Mouse (Mus musculus): ENCODE measurements around the gene Siglecf.
"Not testable (repeated sequence)": the region's sequence is repeated elsewhere in the genome, so short reads cannot be mapped to it uniquely, and the experiment has no call there.

Siglecf gene

DNA sequence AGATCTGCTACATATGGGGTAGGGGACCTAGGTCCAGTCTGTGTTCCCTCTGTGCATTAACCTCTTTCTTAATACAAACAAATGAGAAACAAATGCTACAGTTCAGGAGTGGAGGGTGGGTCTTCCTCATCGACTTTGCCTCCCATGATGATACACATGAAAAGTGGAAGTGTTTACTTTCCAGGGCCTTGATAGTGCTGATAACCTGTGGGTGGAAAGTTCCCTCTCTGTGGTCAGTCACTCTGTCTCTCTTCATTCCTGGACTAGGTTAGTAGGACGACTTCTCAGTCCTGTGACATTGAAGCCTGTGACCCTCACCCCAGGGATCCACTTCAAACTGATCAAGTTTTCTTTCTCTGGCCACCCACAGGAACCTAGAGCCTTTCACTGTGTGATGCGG, at the start of gene Siglecf:
Siglecf (plus strand) TSS at position 188 of the 400 bp plus-strand sequence.
- DNase-seq (ENCODE audit: low spot score in 2 of 2) = no peak

DNA sequence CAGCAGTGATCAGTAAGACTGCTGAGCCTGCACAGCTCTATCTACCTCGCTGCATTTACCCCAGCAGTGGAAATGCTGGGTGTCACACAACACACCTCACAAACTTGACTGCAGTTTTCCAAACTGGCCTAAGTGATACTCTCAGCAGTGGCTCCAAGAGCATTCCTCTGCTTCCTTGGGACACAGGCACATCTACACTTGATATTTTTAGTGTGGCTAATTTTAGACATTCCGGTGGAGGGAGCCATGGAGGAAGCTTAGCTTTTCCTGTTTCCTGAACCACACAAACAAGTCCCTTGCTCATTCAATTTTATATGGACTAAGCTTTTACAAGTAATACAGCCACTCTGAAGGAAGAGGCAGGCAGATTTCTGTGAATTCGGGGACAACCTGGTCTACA, 45.9 kb upstream of the Siglecf start:
- DNase-seq (ENCODE audit: low spot score in 2 of 2) = no peak

DNA sequence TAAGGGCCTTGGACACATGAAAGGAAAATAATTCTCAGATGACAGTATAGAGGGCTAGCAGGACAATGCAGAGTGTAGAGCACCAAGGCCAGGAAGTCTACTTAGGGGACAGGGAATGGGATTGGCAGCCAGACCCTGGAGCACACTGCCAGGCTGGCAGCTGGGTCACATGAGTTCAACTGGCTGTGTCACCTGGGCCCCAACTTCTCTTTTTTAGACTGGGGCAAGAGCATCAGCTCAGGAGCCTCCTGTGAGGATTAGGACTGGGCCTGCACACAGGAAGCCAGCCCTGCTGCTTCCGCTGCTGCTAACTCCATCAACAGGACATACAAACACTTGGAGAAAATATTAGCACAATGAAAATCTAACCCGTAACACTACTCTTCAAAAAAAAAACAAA, 42.1 kb upstream of the Siglecf start:
- no peak for DNase-seq (ENCODE audit: low spot score in 2 of 2)

DNA sequence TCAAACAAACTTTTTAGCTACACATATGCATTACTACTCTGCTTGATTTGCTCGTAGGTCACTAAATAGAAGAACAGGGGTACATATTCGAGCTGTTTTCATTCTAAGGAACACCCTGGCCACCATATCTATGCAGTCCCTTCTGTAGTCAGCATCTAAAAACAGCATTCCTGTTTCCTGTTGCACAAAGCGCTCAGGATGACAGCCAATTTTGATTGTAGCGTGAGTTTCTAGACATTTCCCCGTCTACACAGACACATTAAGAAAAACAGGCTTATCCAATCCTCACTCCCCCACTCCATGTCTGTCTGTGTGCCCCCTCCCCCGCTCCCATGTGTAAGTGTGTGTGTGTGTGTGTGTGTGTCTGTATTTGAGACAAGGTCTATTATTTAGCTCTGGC, 39.5 kb upstream of the Siglecf start:
- DNase-seq (ENCODE audit: low spot score in 2 of 2) = no peak

DNA sequence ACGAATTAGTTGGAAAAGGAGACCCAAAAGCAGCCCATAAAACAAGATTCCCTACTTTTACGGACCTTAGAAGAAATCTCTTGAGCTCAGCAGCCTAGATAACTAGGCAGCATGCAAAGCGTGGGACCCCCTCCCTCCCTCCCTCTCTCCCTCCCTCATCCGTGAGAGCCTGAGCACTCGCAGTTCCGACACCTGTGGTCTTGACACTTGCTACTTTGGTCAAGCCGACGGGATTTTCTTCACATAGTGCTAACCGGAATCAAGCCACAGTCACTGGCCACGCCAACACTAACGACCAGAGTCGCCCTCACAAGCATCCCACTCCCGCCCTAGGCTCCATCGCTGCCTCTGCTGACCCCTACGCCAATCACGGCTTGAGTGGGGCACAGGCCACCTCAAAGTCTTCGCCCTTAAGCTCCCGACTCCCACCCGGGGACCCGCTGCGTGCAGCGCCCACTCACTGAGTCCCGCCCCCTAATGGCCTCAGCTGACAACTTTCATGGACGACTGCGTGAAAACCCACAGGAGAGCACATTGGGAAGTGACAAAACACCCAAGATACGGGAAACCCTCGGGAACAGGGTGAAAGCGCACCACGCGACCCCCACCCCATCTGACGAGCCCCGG, 38.6 kb upstream of the Siglecf start:
- DNase-seq (ENCODE audit: low spot score in 2 of 2) = no peak

DNA sequence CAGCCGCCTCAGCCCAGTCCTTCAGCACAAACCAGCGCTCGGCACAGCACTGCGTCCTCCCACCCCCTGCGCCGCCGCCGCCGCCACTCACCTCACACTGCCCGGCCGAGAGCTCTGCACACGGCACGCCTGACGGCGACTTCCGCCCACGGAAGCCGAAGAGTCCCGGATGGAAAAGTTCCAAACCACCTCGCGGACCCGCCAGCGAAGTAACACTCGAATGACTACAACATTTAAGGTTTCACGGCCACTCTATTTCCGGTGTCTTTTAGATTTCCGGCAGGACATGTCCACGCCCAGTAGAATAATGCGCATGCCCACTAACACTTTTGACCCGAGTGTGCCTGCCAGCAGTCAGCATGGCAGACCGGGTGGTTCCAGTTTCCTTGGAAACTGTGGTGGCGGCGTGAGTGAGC, 38.1 kb upstream of the Siglecf start, which contains the start of gene Zfp715:
Zfp715 (minus strand) TSS at position 282 of the 416 bp plus-strand sequence.
- DNase-seq (ENCODE audit: low spot score in 2 of 2) = peak; percentile 89 to 94

DNA sequence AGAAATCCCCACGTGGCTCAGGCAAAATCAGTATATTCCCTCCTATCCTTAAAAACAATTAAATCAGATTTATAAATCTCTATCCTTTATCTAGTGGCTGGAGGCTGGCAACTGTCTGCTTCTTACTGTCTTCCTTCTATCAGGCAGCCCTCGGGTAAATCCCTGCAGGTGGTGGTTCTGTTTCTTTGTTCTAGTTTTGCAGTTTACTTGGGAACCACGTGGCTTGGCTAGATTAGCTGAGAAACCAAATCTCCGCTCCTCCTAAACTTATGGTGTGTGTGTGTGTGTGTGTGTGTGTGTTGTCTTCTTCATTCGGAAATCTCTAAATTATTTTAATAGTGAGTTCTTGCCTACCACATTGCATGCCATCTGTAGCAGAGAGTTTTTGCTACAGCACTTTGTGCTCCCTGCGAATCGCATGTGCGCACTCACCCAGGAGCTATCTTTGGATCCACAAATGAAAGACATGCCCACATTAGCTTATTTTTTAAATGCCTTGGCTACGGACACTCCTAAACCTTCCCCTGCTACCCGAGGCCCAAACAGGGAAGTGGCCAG, 24.8 kb upstream of the Siglecf start:
- peak in 1 of 2 experiments; percentile 23 for DNase-seq (ENCODE audit: low spot score in 2 of 2)

DNA sequence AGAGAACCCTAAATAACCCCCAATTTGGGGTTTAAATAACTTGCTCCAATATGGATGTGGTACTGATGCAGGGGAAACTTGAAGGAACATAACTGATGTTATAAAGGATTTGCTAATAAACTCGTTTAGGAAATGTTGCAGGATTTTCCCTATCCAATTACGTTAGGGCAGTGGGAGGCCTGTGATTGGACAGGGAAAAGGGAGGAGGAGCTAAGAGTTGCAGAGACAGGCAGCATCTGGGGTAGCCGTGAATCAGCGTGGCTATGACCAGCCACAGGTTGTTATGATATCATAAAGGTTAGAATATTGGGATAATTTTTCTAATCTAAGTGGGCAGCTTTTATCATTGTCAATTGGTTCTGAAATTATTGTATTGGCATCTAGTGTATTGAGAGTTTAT, 23.0 kb upstream of the Siglecf start:
- DNase-seq (ENCODE audit: low spot score in 2 of 2) = no peak

DNA sequence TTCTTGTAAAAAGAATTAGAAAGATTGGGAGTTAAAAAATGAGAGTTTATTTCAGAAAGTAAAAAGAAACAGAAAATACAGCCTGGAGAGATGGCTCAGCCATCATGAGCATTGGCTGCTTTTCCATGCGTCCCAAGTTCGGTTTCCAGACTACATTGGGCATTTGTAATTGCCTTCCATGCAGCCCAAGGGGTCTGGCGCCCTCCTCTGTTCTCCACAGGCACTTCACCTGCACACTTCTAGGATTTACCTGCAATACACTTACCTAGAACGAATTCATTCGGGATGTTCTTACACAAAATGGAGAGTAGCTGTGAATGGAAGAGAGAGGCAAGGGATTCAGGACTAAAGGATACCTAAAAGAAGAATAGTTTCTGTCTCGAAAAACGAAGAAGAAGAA, 17.9 kb upstream of the Siglecf start:
- DNase-seq (ENCODE audit: low spot score in 2 of 2) = peak in 1 of 2 experiments; percentile 15

DNA sequence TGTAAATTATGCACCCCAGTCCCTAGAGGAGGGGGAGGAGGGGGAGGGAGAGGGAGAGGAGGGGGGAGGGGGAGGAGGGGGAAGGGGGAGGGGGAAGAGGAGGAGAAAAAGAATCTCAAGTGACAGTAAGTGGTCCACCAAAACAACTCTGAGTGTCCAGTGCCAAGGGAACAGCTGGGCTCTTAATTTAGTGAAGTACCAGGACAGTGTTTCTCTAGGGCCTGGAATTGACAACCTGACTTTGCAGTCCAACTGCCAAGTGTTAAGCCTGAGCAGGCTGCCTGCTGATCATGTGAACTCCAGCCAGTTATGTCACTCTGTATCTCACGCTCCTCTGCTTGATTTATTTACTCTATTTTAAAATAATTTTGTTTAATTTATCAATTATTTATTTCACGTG, 17.2 kb upstream of the Siglecf start:
- no peak for DNase-seq (ENCODE audit: low spot score in 2 of 2)

DNA sequence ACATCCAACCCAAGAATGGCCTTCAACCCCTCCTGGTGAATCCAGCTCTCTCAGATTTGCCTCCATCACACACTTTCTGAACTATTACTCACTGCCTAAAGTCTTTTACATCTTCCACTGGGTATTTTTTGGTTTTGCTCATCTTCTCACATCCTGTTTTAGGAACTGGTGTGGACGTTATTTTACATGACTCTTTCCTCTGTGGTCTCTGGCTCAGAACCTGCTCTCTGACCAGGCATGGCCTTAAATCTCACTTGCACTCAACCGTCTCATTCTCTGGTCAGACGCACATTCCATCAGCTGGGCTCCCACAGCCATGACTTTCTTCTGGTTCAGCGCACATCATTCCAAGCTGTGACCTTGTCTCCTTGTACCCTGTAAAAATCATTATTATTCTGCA, 10.4 kb upstream of the Siglecf start:
- no peak for DNase-seq (ENCODE audit: low spot score in 2 of 2)

DNA sequence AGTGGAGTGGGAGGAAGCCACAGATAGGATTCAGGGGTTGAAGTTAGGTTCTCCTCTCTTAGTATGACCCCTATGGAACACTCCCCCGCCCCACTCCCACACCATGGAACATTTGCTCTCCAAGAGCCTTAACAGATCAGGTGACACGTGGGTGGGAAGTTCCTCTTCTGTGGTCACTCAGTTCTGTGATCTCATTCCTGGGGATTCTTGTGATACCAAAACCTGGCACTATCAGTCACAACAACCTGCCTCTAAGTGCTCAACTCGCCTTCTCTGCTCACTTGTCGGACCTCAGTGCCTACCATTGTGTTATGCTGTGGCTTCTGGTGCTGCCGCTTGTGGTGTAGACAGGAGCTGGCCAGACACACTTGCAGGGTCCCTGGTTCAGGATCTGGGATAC, 8.0 kb upstream of the Siglecf start:
- no peak for DNase-seq (ENCODE audit: low spot score in 2 of 2)

DNA sequence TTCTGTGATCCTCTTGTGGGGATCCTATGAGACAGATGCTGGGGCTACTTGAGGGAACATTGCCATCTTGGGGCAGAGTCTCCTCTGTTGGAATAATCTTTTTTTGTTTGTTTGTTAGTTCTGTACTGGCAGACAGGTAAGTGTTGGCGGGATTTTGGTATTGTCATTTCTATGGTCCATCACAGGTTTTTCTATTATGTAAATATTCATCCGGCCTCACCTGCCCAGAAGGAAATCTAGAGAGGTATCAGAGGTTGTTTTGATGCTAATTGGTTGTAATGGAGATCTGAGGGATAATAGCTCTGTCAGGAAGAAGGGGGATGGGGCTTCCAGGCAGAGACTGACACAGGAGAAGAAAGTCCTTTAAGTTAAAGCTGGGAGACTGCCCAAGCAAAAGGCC, 7.1 kb upstream of the Siglecf start:
- DNase-seq (ENCODE audit: low spot score in 2 of 2) = no peak

DNA sequence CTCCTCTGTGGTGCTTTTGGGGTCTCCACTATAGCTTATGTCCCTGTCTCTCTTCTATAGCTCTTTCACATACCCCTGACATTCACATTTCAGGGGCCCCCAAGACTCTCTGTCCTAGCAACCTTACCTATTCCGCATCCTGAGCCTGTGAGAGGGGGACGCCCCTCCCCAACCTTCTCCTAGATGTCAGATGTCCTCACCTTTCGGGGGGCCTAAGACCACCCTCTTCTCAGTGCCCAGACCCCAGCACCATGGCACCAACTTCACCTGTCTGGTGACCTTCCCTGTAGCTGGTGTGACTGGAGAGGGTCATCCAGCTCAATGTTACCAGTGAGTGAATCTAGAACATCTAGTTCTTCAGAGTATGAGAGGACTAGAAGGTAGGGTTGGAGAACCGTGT, 6.7 kb upstream of the Siglecf start:
- DNase-seq (ENCODE audit: low spot score in 2 of 2) = no peak

DNA sequence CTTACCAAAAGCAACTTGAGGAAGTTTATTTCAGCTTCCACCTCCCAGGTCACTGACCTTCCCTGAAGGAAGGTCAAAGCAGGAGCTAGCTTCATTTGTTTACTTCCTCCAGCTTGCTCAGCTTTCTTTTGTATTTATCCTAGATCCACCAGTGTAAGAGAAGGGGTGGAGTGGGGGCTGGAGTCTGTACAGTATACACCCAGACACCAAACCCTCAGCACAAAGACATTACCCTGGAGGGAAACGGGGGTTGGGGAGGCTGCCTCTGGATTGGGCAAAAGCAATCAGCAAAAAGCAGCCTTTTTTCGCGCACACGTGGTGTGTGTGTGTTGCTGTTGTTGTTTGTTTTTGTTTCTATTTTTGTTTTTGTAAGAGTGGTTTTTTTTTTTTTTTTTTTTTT, 5.0 kb upstream of the Siglecf start:
- no peak for DNase-seq (ENCODE audit: low spot score in 2 of 2)

DNA sequence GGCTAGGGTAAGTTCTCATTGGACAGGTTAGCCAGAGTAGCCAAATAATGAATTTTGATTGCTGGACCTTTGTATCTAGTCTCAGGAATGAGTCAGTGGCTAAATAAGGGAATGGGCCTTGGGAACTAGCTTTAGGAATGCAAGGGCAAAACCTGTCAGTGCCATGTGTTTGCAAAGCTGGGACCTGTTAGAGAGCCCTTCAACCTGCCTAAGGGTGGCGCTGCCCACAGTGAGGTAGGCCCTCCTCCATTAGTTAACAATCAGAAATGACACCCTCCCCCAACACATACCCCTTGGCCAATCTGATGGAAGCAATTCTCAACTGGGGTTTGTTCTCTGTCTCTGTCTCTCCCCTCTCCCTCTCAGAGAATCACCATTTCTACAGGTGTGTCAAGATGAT, 4.6 kb upstream of the Siglecf start:
- no peak for DNase-seq (ENCODE audit: low spot score in 2 of 2)

DNA sequence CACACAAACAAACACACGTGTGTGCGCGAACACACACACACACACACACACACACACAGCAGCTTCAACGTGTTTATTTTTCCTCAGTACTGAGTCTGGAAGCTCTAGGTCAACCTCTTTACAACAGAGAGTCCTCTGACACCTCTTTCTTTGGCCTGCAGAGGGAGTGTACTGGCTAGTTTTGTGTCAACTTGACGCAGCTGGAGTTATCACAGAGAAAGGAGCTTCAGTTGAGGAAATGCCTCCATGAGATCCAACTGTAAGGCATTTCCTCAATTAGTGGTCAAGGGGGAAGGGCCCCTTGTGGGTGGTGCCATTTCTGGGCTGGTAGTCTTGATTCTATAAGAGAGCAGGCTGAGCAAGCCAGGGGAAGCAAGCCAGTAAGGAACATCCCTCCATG, 1.5 kb upstream of the Siglecf start:
- DNase-seq (ENCODE audit: low spot score in 2 of 2) = not testable (repeated sequence)

DNA sequence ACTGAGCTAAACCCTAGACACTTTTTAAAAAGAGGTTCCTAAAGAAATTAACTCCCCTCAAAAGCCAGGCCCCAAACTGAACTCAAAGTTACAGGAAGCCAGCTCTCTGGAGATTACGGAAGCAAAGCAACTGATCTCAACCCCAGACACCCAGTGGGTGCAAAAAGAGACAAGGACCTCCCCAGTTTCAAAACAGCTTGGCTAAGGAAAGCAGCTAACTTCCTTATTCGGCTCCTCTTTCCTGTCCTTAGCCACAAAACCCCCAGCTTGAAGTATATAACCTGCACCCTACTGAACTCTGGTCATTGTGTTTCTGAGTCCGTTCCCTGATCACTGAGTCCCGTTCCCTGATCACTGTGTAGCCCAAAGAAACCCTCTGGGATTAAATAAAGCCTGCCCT, 2.0 kb downstream of the Siglecf start:
- DNase-seq (ENCODE audit: low spot score in 2 of 2) = no peak

DNA sequence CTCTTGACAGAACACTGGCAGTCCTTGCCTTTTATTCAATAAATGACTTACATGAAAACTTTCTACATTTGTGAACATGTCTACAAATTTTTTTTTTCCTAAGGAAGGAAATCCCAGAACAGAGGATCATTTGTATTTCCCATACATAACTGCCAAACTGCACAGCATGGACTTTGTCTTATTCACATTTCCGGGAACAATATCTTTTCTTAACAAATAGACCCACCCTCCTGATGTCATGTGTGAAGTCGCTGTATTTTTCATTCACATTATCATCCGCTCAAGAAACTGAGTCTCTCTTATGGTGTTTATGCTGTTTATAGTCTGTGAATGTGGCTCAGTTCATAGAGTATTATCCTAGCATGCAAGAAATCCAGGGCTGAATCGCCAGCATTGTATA, 2.6 kb downstream of the Siglecf start:
- no peak for DNase-seq (ENCODE audit: low spot score in 2 of 2)

DNA sequence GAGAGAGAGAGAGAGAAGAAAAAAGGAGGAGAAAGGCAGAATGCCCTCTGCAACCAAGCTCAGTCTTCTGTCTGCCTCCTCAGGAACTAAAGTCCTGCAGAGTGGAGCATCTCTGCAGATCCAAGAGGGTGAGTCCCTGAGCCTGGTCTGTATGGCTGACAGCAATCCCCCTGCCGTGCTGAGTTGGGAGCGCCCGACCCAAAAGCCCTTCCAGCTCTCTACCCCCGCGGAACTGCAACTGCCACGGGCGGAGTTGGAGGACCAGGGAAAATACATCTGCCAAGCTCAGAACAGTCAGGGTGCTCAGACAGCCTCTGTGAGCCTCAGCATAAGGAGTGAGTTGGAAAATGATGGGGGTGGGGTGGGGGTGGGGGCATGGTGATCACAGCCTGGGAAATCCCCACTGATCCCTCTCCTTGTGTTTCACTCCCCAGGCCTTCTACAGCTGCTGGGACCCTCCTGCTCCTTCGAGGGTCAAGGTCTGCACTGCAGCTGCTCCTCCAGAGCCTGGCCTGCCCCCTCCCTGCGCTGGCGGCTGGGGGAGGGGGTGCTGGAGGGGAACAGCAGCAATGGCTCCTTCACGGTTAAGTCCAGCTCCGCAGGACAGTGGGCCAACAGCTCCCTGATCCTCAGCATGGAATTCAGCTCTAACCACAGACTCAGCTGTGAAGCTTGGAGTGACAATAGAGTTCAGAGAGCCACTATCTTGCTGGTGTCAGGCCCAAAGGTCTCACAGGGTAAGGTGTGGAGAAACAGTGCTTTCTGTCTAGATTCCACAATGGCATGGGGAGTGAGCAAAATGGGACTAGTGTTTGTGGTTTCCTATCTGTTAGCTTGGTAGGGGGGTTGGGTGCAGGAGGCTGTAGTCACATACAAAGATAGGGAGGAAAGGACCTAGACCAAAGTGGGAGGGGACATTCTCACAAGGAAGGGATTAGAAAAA, 4.0 kb downstream of the Siglecf start:
- DNase-seq (ENCODE audit: low spot score in 2 of 2) = peak in 1 of 2 experiments; percentile 2

DNA sequence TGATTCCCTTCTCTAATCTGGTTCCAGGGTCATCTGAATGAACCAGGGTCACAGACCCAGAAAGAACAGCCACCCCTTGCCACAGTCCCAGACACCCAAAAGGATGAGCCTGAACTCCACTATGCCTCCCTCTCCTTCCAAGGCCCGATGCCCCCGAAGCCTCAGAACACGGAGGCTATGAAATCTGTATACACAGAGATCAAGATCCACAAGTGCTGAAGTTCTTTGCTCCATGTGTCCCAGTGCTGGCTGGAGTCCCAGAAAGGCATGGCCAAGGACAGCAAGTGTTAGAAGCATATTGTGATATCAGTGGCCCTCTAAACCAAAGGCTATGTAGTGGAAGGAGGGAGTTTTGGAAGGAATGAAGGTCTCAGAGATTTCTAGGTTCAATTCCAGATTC, 7.4 kb downstream of the Siglecf start:
- DNase-seq (ENCODE audit: low spot score in 2 of 2) = no peak

DNA sequence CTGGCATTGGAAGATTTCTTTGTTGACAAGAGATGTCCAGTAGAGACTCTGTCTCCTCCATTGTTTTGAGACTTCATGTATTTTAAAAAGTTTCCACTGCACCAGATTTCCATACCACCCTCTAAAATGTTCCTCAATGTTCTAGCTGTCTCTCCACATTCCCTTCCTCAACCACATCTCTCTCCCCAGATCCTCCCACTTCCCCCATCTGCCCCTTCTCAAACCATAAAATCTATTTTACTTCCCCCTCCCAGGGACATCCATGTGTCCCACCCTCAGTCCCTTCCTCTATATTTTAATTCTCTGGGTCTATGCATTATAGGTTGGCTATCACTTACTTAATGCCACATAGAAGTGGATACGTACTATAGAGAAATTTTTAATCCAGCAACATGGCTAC, 10.3 kb downstream of the Siglecf start:
- no peak for DNase-seq (ENCODE audit: low spot score in 2 of 2)

DNA sequence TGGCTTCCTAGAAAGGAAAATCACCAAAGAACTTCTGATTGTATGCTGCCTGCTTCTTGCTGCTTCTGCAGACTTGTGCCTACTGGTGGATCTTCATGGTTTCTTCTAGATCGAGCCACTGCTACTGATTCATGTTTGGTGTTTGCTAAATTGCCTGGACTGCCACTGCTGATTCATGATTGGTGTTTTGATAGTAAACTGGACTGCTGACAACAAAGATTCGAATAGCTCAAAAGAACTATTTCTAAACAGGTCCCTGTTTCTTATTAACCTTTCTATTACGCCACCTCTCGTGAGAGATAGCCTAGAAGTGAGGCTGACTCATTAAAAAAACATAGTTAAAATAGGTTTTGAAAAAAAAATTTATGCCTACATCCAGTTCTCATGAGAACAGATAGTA, 10.9 kb downstream of the Siglecf start:
- DNase-seq (ENCODE audit: low spot score in 2 of 2) = no peak

Measured in right cerebral cortex, adult 2 months (tissue).